Mouse (Mus musculus): ENCODE data around the gene Synj2.

Gene Synj2

GRCm38 (mm10) chr17:6036872-6037271 lies 95.8 kb downstream of the Synj2 start:
- DNase-seq (ENCODE audit: low read depth, low spot score), result no peak

GRCm38 (mm10) chr17:6037507-6037906 lies 96.4 kb downstream of the Synj2 start:
- DNase-seq (ENCODE audit: low read depth, low spot score), result no peak

GRCm38 (mm10) chr17:6052801-6053200 lies 111.7 kb downstream of the Synj2 start:
- peak; percentile 4 for DNase-seq (ENCODE audit: low read depth, low spot score)

GRCm38 (mm10) chr17:6054934-6055355 lies 113.9 kb downstream of the Synj2 start:
- peak; percentile 73 for DNase-seq (ENCODE audit: low read depth, low spot score)

- DNase-seq (ENCODE audit: low read depth, low spot score), result no peak
Measured at GRCm38 (mm10) chr17:6062793-6063192, 121.7 kb downstream of the Synj2 start.

GRCm38 (mm10) chr17:6063532-6063931 lies 122.5 kb downstream of the Synj2 start:
- no peak for DNase-seq (ENCODE audit: low read depth, low spot score)

GRCm38 (mm10) chr17:6066021-6066420 lies 124.9 kb downstream of the Synj2 start:
- no peak for DNase-seq (ENCODE audit: low read depth, low spot score)

GRCm38 (mm10) chr17:6067613-6068012 lies 126.5 kb downstream of the Synj2 start:
- no peak for DNase-seq (ENCODE audit: low read depth, low spot score)

- DNase-seq (ENCODE audit: low read depth, low spot score), result no peak
Measured at GRCm38 (mm10) chr17:6069866-6070265, 128.8 kb downstream of the Synj2 start.

GRCm38 (mm10) chr17:6073405-6073804 lies 132.3 kb downstream of the Synj2 start:
- DNase-seq (ENCODE audit: low read depth, low spot score), result no peak

GRCm38 (mm10) chr17:6079287-6080122 lies 138.4 kb downstream of the Synj2 start, which contains the start of the genes Serac1 and Gtf2h5:
Gene Serac1 (minus strand): TSS chr17:6079741.
Gene Gtf2h5 (plus strand): TSS chr17:6079786.
- DNase-seq (ENCODE audit: low read depth, low spot score), result peak; percentile 97

- no peak for DNase-seq (ENCODE audit: low read depth, low spot score)
Measured at GRCm38 (mm10) chr17:6083323-6083890, 142.3 kb downstream of the Synj2 start.

GRCm38 (mm10) chr17:6091604-6092003 lies 150.5 kb downstream of the Synj2 start:
- no peak for DNase-seq (ENCODE audit: low read depth, low spot score)

All from mesoderm, embryonic 11.5 days (tissue).